Mouse (Mus musculus) megakaryocyte, embryonic 14.5 days (primary cell): ENCODE data around the gene Abi3bp.

Source experiments
- FLI1 ChIP-seq: IDR thresholded peaks from 2 replicates; pipeline ENCODE4 v1.6.1; 2012; ENCODE audit warnings: low read length, inconsistent platforms, mixed read lengths
- GATA1 ChIP-seq: IDR thresholded peaks from 3 replicates; pipeline ENCODE4 v1.6.1; 2012; ENCODE audit warnings: mixed read lengths, low read length, inconsistent platforms, borderline replicate concordance

DNA sequence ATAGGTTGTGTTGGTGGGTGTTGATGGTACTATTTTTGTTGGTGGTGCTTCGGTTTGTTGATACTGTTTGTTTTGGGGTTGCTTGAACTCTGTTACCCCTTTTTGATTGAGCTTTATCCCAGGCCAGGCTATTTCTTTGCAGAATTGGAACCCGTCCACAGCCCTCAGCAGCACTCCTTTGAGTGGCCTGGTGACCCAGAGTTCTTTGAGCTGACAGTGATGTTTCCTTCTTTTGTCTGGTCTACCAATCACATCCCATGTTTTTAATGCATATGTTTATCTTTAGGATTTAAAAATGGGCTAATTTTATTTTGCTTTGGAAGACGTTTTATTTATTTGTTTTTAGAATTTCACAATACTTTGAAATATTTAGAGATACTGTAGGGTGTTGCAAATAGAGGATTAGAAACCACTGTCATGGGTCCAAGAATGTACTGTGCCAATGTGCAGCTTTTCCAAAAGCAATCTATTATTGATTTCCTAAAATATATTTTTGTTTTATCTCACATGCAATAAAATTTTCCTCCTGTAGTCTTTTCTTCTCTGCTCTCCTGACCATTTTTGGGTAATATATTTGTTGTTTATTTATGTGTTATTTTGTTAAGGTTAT is 50.5 kb downstream of the Abi3bp start:
- TF ChIP-seq GATA1: no peak
- TF ChIP-seq FLI1: no peak
